Mouse (Mus musculus): ENCODE measurements around the gene Snd1. TPM values are rescaled to one million over a fixed set of nuclear protein-coding genes. Genes with fewer than 3 reads are reported as not detected.

Gene Snd1
- polyA plus RNA-seq, 1 experiment from 2014 or later = 127 TPM

DNA sequence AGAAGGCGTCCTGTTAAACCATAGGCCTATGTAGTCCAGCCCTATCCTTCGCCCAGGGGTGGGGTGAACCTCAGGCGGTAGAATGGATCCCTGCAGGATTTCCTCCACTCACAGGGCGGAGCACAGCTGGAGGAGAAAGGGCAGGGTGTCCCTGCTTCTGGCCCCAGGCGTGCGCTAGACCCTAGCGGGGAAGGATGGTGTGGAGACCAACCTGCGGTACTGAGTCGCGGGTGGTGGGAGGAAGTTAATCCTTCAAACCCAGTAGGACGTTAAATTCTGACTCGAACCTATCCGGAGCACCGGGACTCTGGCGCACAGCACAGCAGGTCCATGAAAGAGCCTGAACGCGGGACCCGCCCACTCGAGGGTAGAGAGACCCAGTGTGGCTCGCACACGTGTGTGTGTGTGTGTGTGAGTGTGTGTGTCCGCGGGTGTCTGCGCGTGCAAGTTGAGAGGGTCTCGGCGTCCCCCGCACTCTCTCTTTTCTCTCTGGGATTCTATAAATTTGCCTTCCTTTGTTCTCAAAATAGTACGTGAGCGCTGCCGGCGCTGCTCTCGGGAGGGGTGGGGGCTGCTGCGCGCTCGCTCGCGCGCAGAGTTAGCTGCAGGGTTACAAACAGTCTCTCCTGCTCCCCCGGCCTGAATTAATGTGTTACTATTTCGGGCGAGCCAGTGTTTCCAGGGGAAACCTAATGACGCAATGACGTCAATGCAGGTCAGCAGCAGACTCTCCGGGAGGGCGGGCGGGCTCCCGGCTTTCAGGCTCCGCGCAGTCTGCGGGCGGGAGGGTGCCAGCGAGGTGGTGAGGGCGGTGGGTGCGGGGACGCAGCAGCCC, 506.0 kb downstream of the Snd1 start:
- H3K4me2 ChIP-seq (replicated peaks; ENCODE audit: low read depth, low read length) = peak overlapping the region; percentile 90
- peak; percentile 89 for ATAC-seq (ENCODE audit: low FRiP score, low TSS enrichment)
- H3K27ac ChIP-seq (ENCODE audit: low read depth, low read length) = no peak overlapping the region
- WGBS = under 1% methylated on average over 56 of the region's 56 CpGs
- peaks cover 34% of the 10 kb centered on the region for H3K27me3 ChIP-seq (ENCODE audit: control insufficient read depth, insufficient read depth, low read length)
- no peaks in the 10 kb centered on the region for H3K9me3 ChIP-seq (ENCODE audit: control insufficient read depth, low read length)
- H3K4me1 ChIP-seq (ENCODE audit: control insufficient read depth, insufficient read depth, low read length) = peaks cover 9% of the 10 kb centered on the region; the same call in 1 of the 2 replicates
- H3K9ac ChIP-seq (ENCODE audit: low read depth, low read length) = peak overlapping the region; percentile 53
- H3K36me3 ChIP-seq (ENCODE audit: control insufficient read depth, insufficient read depth, low read length) = no peaks in the 10 kb centered on the region
- peak overlapping the region; percentile 47 for H3K4me3 ChIP-seq (ENCODE audit: low read length)

DNA sequence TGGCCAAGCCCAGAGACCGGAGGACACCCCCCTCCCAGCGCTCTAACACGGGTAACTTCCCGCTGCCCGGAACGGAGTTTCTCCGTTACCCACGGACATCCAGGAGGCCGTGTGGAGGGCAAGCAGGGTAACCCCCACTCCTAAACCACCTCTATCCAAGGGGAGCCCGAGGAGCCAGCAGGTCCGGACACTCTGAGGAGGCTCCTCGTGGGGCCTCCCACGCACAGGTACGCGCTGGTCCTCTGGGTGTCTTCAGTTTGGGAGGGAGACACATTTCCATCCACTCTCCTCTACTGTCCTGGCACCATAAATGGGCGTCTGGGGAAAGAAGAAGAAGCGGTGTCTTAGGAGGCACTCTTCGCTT, 506.6 kb downstream of the Snd1 start:
- Histone ChIP-seq H3K9me3 (ENCODE audit: control insufficient read depth, low read length) (no peaks in the 10 kb centered on the region), H3K9ac (ENCODE audit: low read depth, low read length) (0 out of 2 replicates have a peak overlapping the region, but pooled peaks have one; percentile 53), H3K4me3 (ENCODE audit: low read length) (peak overlapping the region; percentile 47), H3K36me3 (ENCODE audit: control insufficient read depth, insufficient read depth, low read length) (no peaks in the 10 kb centered on the region), H3K4me1 (ENCODE audit: control insufficient read depth, insufficient read depth, low read length) (peaks cover 9% of the 10 kb centered on the region; the same call in 1 of the 2 replicates), H3K27me3 (ENCODE audit: control insufficient read depth, insufficient read depth, low read length) (peaks cover 34% of the 10 kb centered on the region), H3K4me2 (replicated peaks; ENCODE audit: low read depth, low read length) (peak overlapping the region; percentile 90), H3K27ac (ENCODE audit: low read depth, low read length) (no peak overlapping the region)
- no peak; the same call in 1 of the 2 replicates for ATAC-seq (ENCODE audit: low FRiP score, low TSS enrichment)
- 5% methylated on average over 18 of the region's 18 CpGs for WGBS

- no peak overlapping the region for H3K4me3 ChIP-seq (ENCODE audit: low read length)
- H3K9me3 ChIP-seq (ENCODE audit: control insufficient read depth, low read length) = no peaks in the 10 kb centered on the region
- H3K27me3 ChIP-seq (ENCODE audit: control insufficient read depth, insufficient read depth, low read length) = peaks cover 34% of the 10 kb centered on the region
- H3K4me2 ChIP-seq (replicated peaks; ENCODE audit: low read depth, low read length) = no peak overlapping the region
- H3K27ac ChIP-seq (ENCODE audit: low read depth, low read length) = no peak overlapping the region
- ATAC-seq (ENCODE audit: low FRiP score, low TSS enrichment) = no peak
- no peak overlapping the region for H3K9ac ChIP-seq (ENCODE audit: low read depth, low read length)
- H3K4me1 ChIP-seq (ENCODE audit: control insufficient read depth, insufficient read depth, low read length) = peaks cover 9% of the 10 kb centered on the region; the same call in 1 of the 2 replicates
- 12% methylated on average over 18 of the region's 18 CpGs for WGBS
- H3K36me3 ChIP-seq (ENCODE audit: control insufficient read depth, insufficient read depth, low read length) = no peaks in the 10 kb centered on the region
Observed at GRCm38 (mm10) chr6:28981966-28982701, 507.2 kb downstream of the Snd1 start.

GRCm38 (mm10) chr6:28982817-28983216, 507.9 kb downstream of the Snd1 start:
- peaks cover 9% of the 10 kb centered on the region; the same call in 1 of the 2 replicates for H3K4me1 ChIP-seq (ENCODE audit: control insufficient read depth, insufficient read depth, low read length)
- ATAC-seq (ENCODE audit: low FRiP score, low TSS enrichment) = no peak
- H3K9ac ChIP-seq (ENCODE audit: low read depth, low read length) = no peak overlapping the region
- H3K4me3 ChIP-seq (ENCODE audit: low read length) = no peak overlapping the region
- H3K4me2 ChIP-seq (replicated peaks; ENCODE audit: low read depth, low read length) = no peak overlapping the region
- H3K27ac ChIP-seq (ENCODE audit: low read depth, low read length) = no peak overlapping the region
- 93% methylated on average over 1 of the region's 1 CpGs for WGBS
- H3K27me3 ChIP-seq (ENCODE audit: control insufficient read depth, insufficient read depth, low read length) = peaks cover 34% of the 10 kb centered on the region
- no peaks in the 10 kb centered on the region for H3K36me3 ChIP-seq (ENCODE audit: control insufficient read depth, insufficient read depth, low read length)
- H3K9me3 ChIP-seq (ENCODE audit: control insufficient read depth, low read length) = no peaks in the 10 kb centered on the region

Other genes starting within 250 kb of the Snd1 start
- gene Zfp800, start 77.1 kb upstream of the Snd1 start, polyA plus RNA-seq (2014; fragmentation: Nextera tagmentation; extraction: Ambion mirVana) = 22.7 and 23.2 TPM in 2 replicates
- 283 and 293 TPM in 2 replicates for gene Arf5, start 51.6 kb upstream of the Snd1 start, polyA plus RNA-seq (2014; fragmentation: Nextera tagmentation; extraction: Ambion mirVana)
- gene Fscn3, start 47.4 kb upstream of the Snd1 start, polyA plus RNA-seq (2014; fragmentation: Nextera tagmentation; extraction: Ambion mirVana) = not detected in 2 replicates
- gene Gcc1, start 46.7 kb upstream of the Snd1 start, polyA plus RNA-seq (2014; fragmentation: Nextera tagmentation; extraction: Ambion mirVana) = 4.8 and 8.0 TPM in 2 replicates
- not detected in 2 replicates for gene Pax4, start 25.8 kb upstream of the Snd1 start, polyA plus RNA-seq (2014; fragmentation: Nextera tagmentation; extraction: Ambion mirVana)